Mouse (Mus musculus): Measurements from ENCODE around the gene Rbm38.

Rbm38 gene

GRCm38 (mm10) chr2:173023966-173024365, 3.7 kb downstream of the Rbm38 start:
- POLR2A ChIA-PET: interaction anchor here in 3 of 4 experiments (0.9 to 35.9 kb wide), 15 partner anchors 4 to 152 kb away, joined by 3 to 593 read pairs (median 28); partner anchors contain the start of genes Rae1 (in 2 of the 3) and Rbm38 (in 1 of the 3)
- CTCF ChIA-PET: interaction anchor here in 2 of 4 experiments (0.8 kb wide), 2 partner anchors 28 to 74 kb away, joined by 3 read pairs; no protein-coding TSS in a partner anchor

DNA sequence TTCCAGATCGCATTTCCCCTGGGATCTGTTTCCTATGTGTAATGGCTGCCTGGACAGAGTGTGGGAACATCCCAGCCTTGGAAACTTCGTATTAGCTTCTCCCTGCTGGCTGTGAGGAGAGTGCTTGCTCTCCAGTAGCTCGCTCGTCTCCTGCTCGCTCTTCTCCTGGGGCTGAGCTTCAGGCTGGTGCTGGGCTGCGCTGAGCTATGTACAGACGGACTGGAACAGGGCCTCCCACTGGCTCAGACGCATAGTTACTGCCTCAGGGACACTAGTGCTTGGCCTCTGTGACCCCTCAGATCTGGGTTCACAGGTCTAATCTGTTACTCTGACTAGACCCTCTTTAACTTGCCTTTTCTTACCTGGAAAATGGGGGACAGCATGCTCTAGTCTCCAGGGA, 4.1 kb downstream of the Rbm38 start:
- ChIA-PET POLR2A (interaction anchor here in 3 of 4 experiments (0.6 to 35.9 kb wide), 14 partner anchors 4 to 153 kb away, joined by 3 to 593 read pairs (median 36); partner anchors contain the start of genes Rae1 (in 2 of the 3) and Rbm38 (in 1 of the 3)), CTCF (interaction anchor here in 2 of 4 experiments (0.8 to 1.4 kb wide), 2 partner anchors 28 to 193 kb away, joined by 3 read pairs; no protein-coding TSS in a partner anchor)

DNA sequence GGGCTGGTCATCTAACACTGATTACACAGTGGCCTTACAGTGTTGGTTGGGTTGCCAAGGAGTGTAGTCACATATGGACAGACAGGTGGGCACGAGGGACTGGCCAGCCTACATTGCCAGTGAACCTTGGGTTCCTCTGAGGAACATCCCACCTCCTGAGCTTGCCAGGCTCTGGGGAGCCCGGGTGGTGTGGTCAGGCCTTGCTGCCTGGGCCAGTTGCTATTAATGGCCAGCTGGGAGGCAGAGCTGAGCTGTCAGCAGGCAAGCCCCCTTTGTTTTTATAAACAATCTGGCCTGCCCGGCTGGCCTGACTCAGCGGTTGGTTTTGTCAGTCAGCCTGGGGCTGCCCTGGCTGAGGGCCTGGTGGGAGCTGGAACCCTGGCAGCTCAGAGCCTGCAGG, 4.6 kb downstream of the Rbm38 start:
- CTCF ChIA-PET: interaction anchor here in 2 of 4 experiments (0.5 to 1.4 kb wide), 3 partner anchors 45 to 550 kb away, joined by 3 read pairs; no protein-coding TSS in a partner anchor
- POLR2A ChIA-PET: interaction anchor here in 3 of 4 experiments (0.5 to 35.9 kb wide), 16 partner anchors 5 to 513 kb away, joined by 3 to 593 read pairs (median 8); partner anchors contain the start of genes Rae1 (in 2 of the 3) and Rbm38 (in 1 of the 3)

GRCm38 (mm10) chr2:173026286-173026685, 6.0 kb downstream of the Rbm38 start:
- POLR2A ChIA-PET: interaction anchor here in 3 of 4 experiments (1.2 to 35.9 kb wide), 14 partner anchors 4 to 48 kb away, joined by 4 to 593 read pairs (median 82); partner anchors contain the start of genes Rae1 (in 2 of the 3) and Rbm38 (in 2 of the 3)
- CTCF ChIA-PET: interaction anchor here in 2 of 4 experiments (0.9 to 1.5 kb wide), 2 partner anchors 18 to 138 kb away, joined by 3 read pairs; no protein-coding TSS in a partner anchor

GRCm38 (mm10) chr2:173026688-173027131, 6.4 kb downstream of the Rbm38 start:
- ChIA-PET CTCF (interaction anchor here in 3 of 4 experiments (0.8 to 1.5 kb wide), 4 partner anchors 18 to 137 kb away, joined by 3 read pairs; no protein-coding TSS in a partner anchor), POLR2A (interaction anchor here in 3 of 4 experiments (1.1 to 35.9 kb wide), 13 partner anchors 4 to 57 kb away, joined by 3 to 593 read pairs (median 4); partner anchors contain the start of genes Rbm38 (in 2 of the 3) and Rae1 (in 1 of the 3))

- ChIA-PET CTCF (interaction anchor here in 3 of 4 experiments (0.8 to 1.0 kb wide), 3 partner anchors 17 to 80 kb away, joined by 3 read pairs; no protein-coding TSS in a partner anchor), POLR2A (interaction anchor here in 2 of 4 experiments (1.1 to 35.9 kb wide), 11 partner anchors 5 to 56 kb away, joined by 3 to 593 read pairs (median 4); partner anchors contain the start of genes Rbm38 (in 2 of the 2) and Rae1 (in 1 of the 2))
Observed at GRCm38 (mm10) chr2:173027169-173027823, 7.0 kb downstream of the Rbm38 start.

GRCm38 (mm10) chr2:173027824-173028495, 7.7 kb downstream of the Rbm38 start:
- CTCF ChIA-PET: interaction anchor here in 2 of 4 experiments (0.8 to 1.1 kb wide), 3 partner anchors 19 to 80 kb away, joined by 3 read pairs; no protein-coding TSS in a partner anchor

GRCm38 (mm10) chr2:173028508-173029031, 8.3 kb downstream of the Rbm38 start:
- ChIA-PET CTCF (interaction anchor here in 1 of 4 experiments (1.1 kb wide), 1 partner anchor 18 kb away, joined by 3 read pairs; no protein-coding TSS in a partner anchor), POLR2A (interaction anchor here in 3 of 4 experiments (0.7 to 35.9 kb wide), 8 partner anchors 6 to 64 kb away, joined by 3 to 593 read pairs (median 68); partner anchors contain the start of genes Rbm38 (in 3 of the 3) and Rae1 (in 1 of the 3))

More at GRCm38 (mm10) chr2:173027824-173028495, 7.7 kb downstream of the Rbm38 start:
- POLR2A ChIA-PET: interaction anchor here in 2 of 4 experiments (0.7 to 35.9 kb wide), 12 partner anchors 5 to 65 kb away, joined by 3 to 593 read pairs (median 4); partner anchors contain the start of genes Rbm38 (in 2 of the 2) and Rae1 (in 1 of the 2)

- ChIA-PET CTCF (interaction anchor here in 1 of 4 experiments (1.2 kb wide), 1 partner anchor 59 kb away, joined by 3 read pairs; no protein-coding TSS in a partner anchor), POLR2A (interaction anchor here in 3 of 4 experiments (0.6 to 35.9 kb wide), 9 partner anchors 4 to 1230 kb away, joined by 3 to 593 read pairs (median 5); partner anchors contain the start of gene Rbm38 (in 3 of the 3))
Observed at GRCm38 (mm10) chr2:173030591-173031338, 10.5 kb downstream of the Rbm38 start.

GRCm38 (mm10) chr2:173033531-173033930, 13.2 kb downstream of the Rbm38 start:
- ChIA-PET POLR2A (interaction anchor here in 3 of 4 experiments (0.7 to 35.9 kb wide), 5 partner anchors 10 to 17 kb away, joined by 3 to 593 read pairs (median 8); partner anchors contain the start of gene Rbm38 (in 2 of the 3)), CTCF (no interaction called here)

GRCm38 (mm10) chr2:173034998-173035397, 14.7 kb downstream of the Rbm38 start:
- CTCF ChIA-PET: interaction anchor here in 1 of 4 experiments (0.6 kb wide), 1 partner anchor 11 kb away, joined by 12 read pairs; no protein-coding TSS in a partner anchor
- POLR2A ChIA-PET: interaction anchor here in 3 of 4 experiments (0.6 to 35.9 kb wide), 5 partner anchors 12 to 945 kb away, joined by 3 to 593 read pairs (median 8); partner anchors contain the start of gene Rbm38 (in 2 of the 3)

GRCm38 (mm10) chr2:173035653-173036052, 15.4 kb downstream of the Rbm38 start:
- CTCF ChIA-PET: interaction anchor here in 1 of 4 experiments (1.8 kb wide), 1 partner anchor 54 kb away, joined by 4 read pairs; no protein-coding TSS in a partner anchor
- POLR2A ChIA-PET: interaction anchor here in 2 of 4 experiments (0.9 to 35.9 kb wide), 4 partner anchors 13 to 16 kb away, joined by 3 to 593 read pairs (median 70); partner anchors contain the start of gene Rbm38 (in 2 of the 2)

GRCm38 (mm10) chr2:173036055-173036454, 15.8 kb downstream of the Rbm38 start:
- CTCF ChIA-PET: interaction anchor here in 2 of 4 experiments (0.7 to 1.8 kb wide), 2 partner anchors 53 to 57 kb away, joined by 4 to 5 read pairs; no protein-coding TSS in a partner anchor
- POLR2A ChIA-PET: interaction anchor here in 3 of 4 experiments (0.6 to 35.9 kb wide), 9 partner anchors 10 to 61 kb away, joined by 3 to 593 read pairs (median 3); partner anchors contain the start of gene Rbm38 (in 2 of the 3)

- CTCF ChIA-PET: interaction anchor here in 2 of 4 experiments (0.7 to 1.8 kb wide), 2 partner anchors 53 to 57 kb away, joined by 4 to 5 read pairs; no protein-coding TSS in a partner anchor
- POLR2A ChIA-PET: interaction anchor here in 3 of 4 experiments (0.6 to 35.9 kb wide), 14 partner anchors 10 to 62 kb away, joined by 3 to 593 read pairs (median 3); partner anchors contain the start of gene Rbm38 (in 2 of the 3)
Observed at GRCm38 (mm10) chr2:173036611-173037010, 16.3 kb downstream of the Rbm38 start.

GRCm38 (mm10) chr2:173037347-173037746, 17.0 kb downstream of the Rbm38 start:
- POLR2A ChIA-PET: interaction anchor here in 3 of 4 experiments (0.7 to 35.9 kb wide), 11 partner anchors 9 to 34 kb away, joined by 3 to 593 read pairs (median 4); partner anchors contain the start of gene Rbm38 (in 2 of the 3)
- CTCF ChIA-PET: interaction anchor here in 1 of 4 experiments (1.8 kb wide), 1 partner anchor 52 kb away, joined by 4 read pairs; no protein-coding TSS in a partner anchor
